Mouse (Mus musculus) heart, embryonic 15.5 days (tissue): Measurements from ENCODE around the gene Lrmda. TPM values are rescaled to one million over a fixed set of nuclear protein-coding genes. Genes with fewer than 3 reads are reported as not detected.

ENCODE experiments used
- ATAC-seq: fragments of 200-750 bp; cut with Nextera tagmentation; replicated peaks from 2 replicates; pipeline ENCODE4 v1.8.0; 2017; ENCODE audit warnings: low read depth, moderate TSS enrichment; ENCODE audit not compliant: insufficient number of reproducible peaks, insufficient read depth, low FRiP score
- H3K27ac ChIP-seq: fragments of 300-500 bp; sonication (generic); 2 replicates; pipeline ENCODE4 v1.5.1; 2015; ENCODE audit warnings: mild to moderate bottlenecking, inconsistent platforms
- H3K27me3 ChIP-seq: fragments of 300-500 bp; sonication (generic); 2 replicates; pipeline ENCODE4 v1.6.1; 2015; ENCODE audit warnings: inconsistent platforms
- H3K36me3 ChIP-seq: fragments of 300-500 bp; sonication (generic); 2 replicates; pipeline ENCODE4 v1.6.1; 2015; ENCODE audit warnings: mild to moderate bottlenecking, inconsistent platforms
- H3K4me1 ChIP-seq: fragments of 300-500 bp; sonication (generic); replicated peaks from 2 replicates; pipeline ENCODE4 v1.6.1; 2015; ENCODE audit warnings: inconsistent platforms
- H3K4me2 ChIP-seq: fragments of 300-500 bp; sonication (generic); 2 replicates; pipeline ENCODE4 v1.6.1; 2015; ENCODE audit warnings: inconsistent platforms, mild to moderate bottlenecking, moderate library complexity
- H3K4me3 ChIP-seq: fragments of 300-500 bp; sonication (generic); 2 replicates; pipeline ENCODE4 v1.5.1; 2015; ENCODE audit warnings: mild to moderate bottlenecking, inconsistent platforms
- H3K9ac ChIP-seq: fragments of 300-500 bp; sonication (generic); 2 replicates; pipeline ENCODE4 v1.6.1; 2015; ENCODE audit warnings: mild to moderate bottlenecking, inconsistent platforms
- H3K9me3 ChIP-seq: fragments of 300-500 bp; sonication (generic); replicated peaks from 2 replicates; pipeline ENCODE4 v1.6.1; 2016; ENCODE audit warnings: inconsistent platforms
- WGBS: fragments of 180-500 bp; shearing (Covaris S2); methylation state at CpG from one replicate; pipeline ENCODE4 v1.1.7; 2015; ENCODE audit warnings: mixed read lengths; 5-methylcytosine and 5-hydroxymethylcytosine counted together
- polyA plus RNA-seq: library from polyadenylated mRNA; unstranded; fragments of >200 nt; fragmentation: Nextera tagmentation; extraction: Ambion mirVana; gene quantifications from 2 replicates; pipeline ENCODE4 v1.2.1, GENCODE M21; 2015

The Lrmda gene
- polyA plus RNA-seq, 1 experiment from 2014 or later = 0.83 TPM

GRCm38 (mm10) chr14:22357991-22358503 lies 338.5 kb downstream of the Lrmda start:
- Histone ChIP-seq H3K4me3 (no peak overlapping the region), H3K9me3 (no peaks in the 10 kb centered on the region), H3K4me2 (no peak overlapping the region), H3K4me1 (no peaks in the 10 kb centered on the region), H3K9ac (no peak overlapping the region), H3K36me3 (no peaks in the 10 kb centered on the region), H3K27me3 (no peaks in the 10 kb centered on the region), H3K27ac (no peak overlapping the region)
- WGBS = 59% methylated on average over 9 of the region's 9 CpGs
- no peak for ATAC-seq

- Histone ChIP-seq H3K4me2 (no peak overlapping the region), H3K27ac (no peak overlapping the region), H3K4me3 (no peak overlapping the region), H3K27me3 (no peaks in the 10 kb centered on the region), H3K4me1 (no peaks in the 10 kb centered on the region), H3K9me3 (no peaks in the 10 kb centered on the region), H3K36me3 (no peaks in the 10 kb centered on the region), H3K9ac (no peak overlapping the region)
- WGBS = 69% methylated on average over 6 of the region's 6 CpGs
- ATAC-seq = no peak
These were observed 344.7 kb downstream of the Lrmda start for GRCm38 (mm10) chr14:22364010-22364748.

GRCm38 (mm10) chr14:22364771-22365355 lies 345.4 kb downstream of the Lrmda start:
- no peaks in the 10 kb centered on the region for H3K27me3 ChIP-seq
- WGBS = 57% methylated on average over 6 of the region's 6 CpGs

GRCm38 (mm10) chr14:22367615-22368014 lies 348.1 kb downstream of the Lrmda start:
- H3K4me2 ChIP-seq = no peak overlapping the region
- no peak overlapping the region for H3K9ac ChIP-seq
- no peak for ATAC-seq
- no peaks in the 10 kb centered on the region for H3K36me3 ChIP-seq
- no peak overlapping the region for H3K4me3 ChIP-seq
- H3K4me1 ChIP-seq = no peaks in the 10 kb centered on the region
- no peak overlapping the region for H3K27ac ChIP-seq
- H3K27me3 ChIP-seq = no peaks in the 10 kb centered on the region
- H3K9me3 ChIP-seq = no peaks in the 10 kb centered on the region
- WGBS = 61% methylated on average over 4 of the region's 4 CpGs

More at GRCm38 (mm10) chr14:22364771-22365355, 345.4 kb downstream of the Lrmda start:
- no peak for ATAC-seq
- Histone ChIP-seq H3K4me1 (no peaks in the 10 kb centered on the region), H3K4me3 (no peak overlapping the region), H3K27ac (no peak overlapping the region), H3K9me3 (no peaks in the 10 kb centered on the region), H3K9ac (no peak overlapping the region), H3K36me3 (no peaks in the 10 kb centered on the region), H3K4me2 (no peak overlapping the region)

GRCm38 (mm10) chr14:22371136-22371535 lies 351.6 kb downstream of the Lrmda start:
- Histone ChIP-seq H3K4me2 (no peak overlapping the region), H3K27me3 (no peaks in the 10 kb centered on the region), H3K4me3 (no peak overlapping the region), H3K27ac (no peak overlapping the region), H3K36me3 (no peaks in the 10 kb centered on the region), H3K4me1 (no peaks in the 10 kb centered on the region), H3K9me3 (no peaks in the 10 kb centered on the region), H3K9ac (no peak overlapping the region)
- no peak for ATAC-seq
- WGBS = 41% methylated on average over 8 of the region's 8 CpGs

GRCm38 (mm10) chr14:22372666-22373360 lies 353.3 kb downstream of the Lrmda start:
- H3K9me3 ChIP-seq = no peaks in the 10 kb centered on the region

GRCm38 (mm10) chr14:22373361-22373745 lies 353.8 kb downstream of the Lrmda start:
- H3K36me3 ChIP-seq = no peaks in the 10 kb centered on the region
- H3K27me3 ChIP-seq = no peaks in the 10 kb centered on the region
- WGBS = 74% methylated on average over 3 of the region's 3 CpGs
- H3K4me1 ChIP-seq = no peaks in the 10 kb centered on the region
- no peak overlapping the region for H3K27ac ChIP-seq
- ATAC-seq = no peak
- H3K4me2 ChIP-seq = no peak overlapping the region
- no peaks in the 10 kb centered on the region for H3K9me3 ChIP-seq
- H3K9ac ChIP-seq = no peak overlapping the region
- H3K4me3 ChIP-seq = no peak overlapping the region

More at GRCm38 (mm10) chr14:22372666-22373360, 353.3 kb downstream of the Lrmda start:
- no peaks in the 10 kb centered on the region for H3K4me1 ChIP-seq
- no peaks in the 10 kb centered on the region for H3K27me3 ChIP-seq
- no peak overlapping the region for H3K4me3 ChIP-seq
- 80% methylated on average over 9 of the region's 9 CpGs for WGBS
- no peak overlapping the region for H3K4me2 ChIP-seq
- H3K27ac ChIP-seq = no peak overlapping the region
- H3K36me3 ChIP-seq = no peaks in the 10 kb centered on the region
- no peak for ATAC-seq
- no peak overlapping the region for H3K9ac ChIP-seq

- H3K4me2 ChIP-seq = no peak overlapping the region
- no peak overlapping the region for H3K27ac ChIP-seq
- no peaks in the 10 kb centered on the region for H3K9me3 ChIP-seq
- H3K9ac ChIP-seq = no peak overlapping the region
- H3K4me3 ChIP-seq = no peak overlapping the region
- WGBS = 79% methylated on average over 1 of the region's 1 CpGs
- H3K36me3 ChIP-seq = no peaks in the 10 kb centered on the region
- no peak for ATAC-seq
- H3K4me1 ChIP-seq = no peaks in the 10 kb centered on the region
- no peaks in the 10 kb centered on the region for H3K27me3 ChIP-seq
These were observed 357.6 kb downstream of the Lrmda start for GRCm38 (mm10) chr14:22377148-22377547.

- H3K9me3 ChIP-seq = no peaks in the 10 kb centered on the region
- no peak overlapping the region for H3K9ac ChIP-seq
- 67% methylated on average over 4 of the region's 4 CpGs for WGBS
- no peak overlapping the region for H3K4me2 ChIP-seq
- no peaks in the 10 kb centered on the region for H3K27me3 ChIP-seq
- no peak for ATAC-seq
- no peak overlapping the region for H3K4me3 ChIP-seq
- H3K36me3 ChIP-seq = no peaks in the 10 kb centered on the region
- H3K27ac ChIP-seq = no peak overlapping the region
- H3K4me1 ChIP-seq = no peaks in the 10 kb centered on the region
These were observed 362.6 kb downstream of the Lrmda start for GRCm38 (mm10) chr14:22382101-22382500.

GRCm38 (mm10) chr14:22393616-22394015 lies 374.1 kb downstream of the Lrmda start:
- H3K9me3 ChIP-seq = no peaks in the 10 kb centered on the region
- 76% methylated on average over 10 of the region's 10 CpGs for WGBS
- H3K27me3 ChIP-seq = no peaks in the 10 kb centered on the region
- H3K4me2 ChIP-seq = no peak overlapping the region
- no peak for ATAC-seq
- no peak overlapping the region for H3K27ac ChIP-seq
- H3K4me1 ChIP-seq = no peaks in the 10 kb centered on the region
- H3K9ac ChIP-seq = no peak overlapping the region
- no peaks in the 10 kb centered on the region for H3K36me3 ChIP-seq
- H3K4me3 ChIP-seq = no peak overlapping the region

GRCm38 (mm10) chr14:22402411-22402810 lies 382.9 kb downstream of the Lrmda start:
- H3K9ac ChIP-seq = no peak overlapping the region
- H3K27me3 ChIP-seq = no peaks in the 10 kb centered on the region
- peaks cover 5% of the 10 kb centered on the region for H3K4me1 ChIP-seq
- no peaks in the 10 kb centered on the region for H3K9me3 ChIP-seq
- H3K36me3 ChIP-seq = no peaks in the 10 kb centered on the region
- no peak for ATAC-seq
- H3K27ac ChIP-seq = no peak overlapping the region
- no peak overlapping the region for H3K4me3 ChIP-seq
- WGBS = 79% methylated on average over 4 of the region's 4 CpGs
- H3K4me2 ChIP-seq = no peak overlapping the region
